Mouse (Mus musculus): ENCODE measurements around the gene Rasl11b. TPM values are rescaled to one million over a fixed set of nuclear protein-coding genes. Genes with fewer than 3 reads are reported as not detected.

Gene Rasl11b
- polyA plus RNA-seq, 1 experiment from 2014 or later, result 30.1 TPM

DNA sequence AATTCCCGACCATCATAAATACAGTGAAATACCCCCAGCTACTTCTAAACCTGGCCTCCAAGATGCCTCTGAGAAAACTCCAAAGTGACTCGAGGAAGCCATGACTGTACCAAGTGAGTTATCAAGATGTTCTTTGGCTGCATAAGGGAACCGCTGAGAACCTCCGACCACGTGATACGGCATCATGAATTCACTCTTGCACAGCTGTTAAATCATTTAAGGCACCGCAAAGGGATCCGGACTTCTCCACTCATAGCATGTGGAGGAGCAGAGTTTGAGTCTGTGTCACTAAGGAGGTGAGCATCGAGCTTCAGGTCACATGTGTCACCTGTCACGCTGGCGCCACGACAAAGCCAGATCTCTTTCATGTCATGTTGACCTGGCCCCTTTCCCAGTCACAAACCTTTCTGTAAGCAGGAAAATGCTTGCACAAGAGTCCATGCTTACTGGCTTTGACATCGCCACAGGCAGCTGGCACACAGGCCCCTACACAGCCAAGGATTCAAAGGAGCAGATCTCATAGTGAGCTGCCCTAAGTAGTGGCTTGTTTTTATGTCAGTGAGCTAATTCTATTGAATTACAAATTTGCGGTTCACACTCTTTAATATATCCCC is 49.4 kb downstream of the Rasl11b start:
- H3K36me3 ChIP-seq (ENCODE audit: control insufficient read depth, insufficient read depth, low read length), result no peaks in the 10 kb centered on the region
- no peaks in the 10 kb centered on the region for H3K9me3 ChIP-seq (ENCODE audit: control insufficient read depth, low read length)
- no peaks in the 10 kb centered on the region for H3K4me1 ChIP-seq (replicated peaks; ENCODE audit: control insufficient read depth, insufficient read depth, low read length)
- H3K27me3 ChIP-seq (ENCODE audit: control insufficient read depth, insufficient read depth, low read length), result no peaks in the 10 kb centered on the region
- DNase-seq (ENCODE audit: low spot score), result no peak
- no peak overlapping the region for H3K4me2 ChIP-seq (replicated peaks; ENCODE audit: low read depth, low read length)
- no peak overlapping the region for H3K27ac ChIP-seq (ENCODE audit: low read depth, low read length)
- H3K9ac ChIP-seq (ENCODE audit: low read depth, low read length), result no peak overlapping the region
- 89% methylated on average over 14 of the region's 14 CpGs for WGBS
- no peak overlapping the region for H3K4me3 ChIP-seq (ENCODE audit: low read depth, low read length)
- ATAC-seq (ENCODE audit: low FRiP score), result no peak

DNA sequence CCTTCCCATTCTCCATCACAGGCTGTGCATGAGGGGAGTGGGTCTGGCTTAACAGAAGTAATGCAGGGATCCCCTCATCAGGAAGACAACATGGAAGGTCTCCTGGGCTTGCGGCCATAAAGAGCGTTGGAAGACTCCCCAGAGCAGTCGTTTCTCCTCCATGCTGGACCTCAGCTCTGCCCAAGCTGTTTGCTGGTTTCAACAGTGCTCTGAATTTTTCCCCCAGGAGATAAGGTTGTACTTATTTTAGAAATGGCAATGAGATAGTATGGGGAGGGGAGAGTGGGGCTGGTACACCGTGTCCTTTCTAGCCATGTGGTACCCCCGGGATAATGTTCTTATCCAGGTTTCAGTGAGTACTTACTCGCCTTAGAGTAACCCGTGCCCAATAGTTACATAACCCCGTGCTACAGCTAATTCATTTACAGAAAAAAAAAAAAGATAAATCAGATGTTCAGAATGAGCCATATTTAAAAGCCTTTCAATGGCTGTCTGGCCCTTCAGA is 50.6 kb downstream of the Rasl11b start:
- H3K27me3 ChIP-seq (ENCODE audit: control insufficient read depth, insufficient read depth, low read length), result no peaks in the 10 kb centered on the region
- no peaks in the 10 kb centered on the region for H3K36me3 ChIP-seq (ENCODE audit: control insufficient read depth, insufficient read depth, low read length)
- H3K9ac ChIP-seq (ENCODE audit: low read depth, low read length), result no peak overlapping the region
- H3K4me1 ChIP-seq (replicated peaks; ENCODE audit: control insufficient read depth, insufficient read depth, low read length), result no peaks in the 10 kb centered on the region
- 93% methylated on average over 8 of the region's 8 CpGs for WGBS
- ATAC-seq (ENCODE audit: low FRiP score) (no peak), DNase-seq (ENCODE audit: low spot score) (no peak)
- no peaks in the 10 kb centered on the region for H3K9me3 ChIP-seq (ENCODE audit: control insufficient read depth, low read length)
- no peak overlapping the region for H3K4me2 ChIP-seq (replicated peaks; ENCODE audit: low read depth, low read length)
- H3K4me3 ChIP-seq (ENCODE audit: low read depth, low read length), result no peak overlapping the region
- H3K27ac ChIP-seq (ENCODE audit: low read depth, low read length), result no peak overlapping the region

DNA sequence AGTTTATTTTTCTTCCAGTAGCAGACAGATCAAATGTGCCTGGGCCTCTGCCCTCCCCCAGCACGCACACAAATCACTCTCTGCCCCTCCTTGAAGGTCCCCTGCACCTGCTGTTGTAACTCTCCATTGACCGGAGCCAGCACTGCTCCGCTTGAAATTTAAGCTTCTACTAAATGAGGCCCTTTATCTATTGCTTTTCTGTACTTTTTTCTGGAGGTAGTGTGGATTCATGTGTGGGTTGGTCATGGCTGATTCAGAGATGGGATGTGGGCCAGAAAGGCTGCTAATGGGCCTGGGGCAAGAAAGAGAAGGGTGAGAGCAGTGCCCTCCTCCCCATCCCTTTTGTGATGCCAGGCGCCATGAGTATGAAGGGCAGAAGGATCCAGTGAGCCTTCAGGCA is 51.4 kb downstream of the Rasl11b start:
- Histone ChIP-seq H3K9me3 (ENCODE audit: control insufficient read depth, low read length) (no peaks in the 10 kb centered on the region), H3K4me2 (replicated peaks; ENCODE audit: low read depth, low read length) (no peak overlapping the region), H3K4me1 (replicated peaks; ENCODE audit: control insufficient read depth, insufficient read depth, low read length) (no peaks in the 10 kb centered on the region), H3K36me3 (ENCODE audit: control insufficient read depth, insufficient read depth, low read length) (no peaks in the 10 kb centered on the region), H3K27me3 (ENCODE audit: control insufficient read depth, insufficient read depth, low read length) (no peaks in the 10 kb centered on the region), H3K4me3 (ENCODE audit: low read depth, low read length) (no peak overlapping the region), H3K27ac (ENCODE audit: low read depth, low read length) (no peak overlapping the region), H3K9ac (ENCODE audit: low read depth, low read length) (no peak overlapping the region)
- ATAC-seq (ENCODE audit: low FRiP score) (no peak), DNase-seq (ENCODE audit: low spot score) (no peak)
- 69% methylated on average over 4 of the region's 4 CpGs for WGBS

DNA sequence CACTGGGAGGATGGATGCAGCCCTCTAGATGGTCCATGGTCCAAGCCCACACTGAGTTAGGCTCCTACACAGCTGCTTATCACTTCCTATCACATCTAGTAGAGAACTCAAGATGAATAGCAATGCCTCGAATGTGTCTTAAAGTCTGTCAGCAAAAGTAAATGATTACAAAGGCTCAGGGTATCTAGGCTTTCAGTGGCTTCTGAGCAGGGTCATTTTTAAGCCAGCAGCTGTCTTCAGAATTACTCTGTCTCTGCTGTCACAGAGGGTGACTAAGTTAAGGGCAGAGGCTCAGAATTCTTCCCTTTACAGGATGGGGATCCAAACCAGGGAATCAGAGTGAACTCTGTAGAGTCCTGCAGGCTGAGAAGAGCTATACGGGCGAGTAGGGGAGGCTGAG is 51.9 kb downstream of the Rasl11b start:
- no peaks in the 10 kb centered on the region for H3K9me3 ChIP-seq (ENCODE audit: control insufficient read depth, low read length)
- H3K4me2 ChIP-seq (replicated peaks; ENCODE audit: low read depth, low read length), result no peak overlapping the region
- no peak for ATAC-seq (ENCODE audit: low FRiP score)
- no peak overlapping the region for H3K9ac ChIP-seq (ENCODE audit: low read depth, low read length)
- no peak overlapping the region for H3K4me3 ChIP-seq (ENCODE audit: low read depth, low read length)
- H3K4me1 ChIP-seq (replicated peaks; ENCODE audit: control insufficient read depth, insufficient read depth, low read length), result no peaks in the 10 kb centered on the region
- no peaks in the 10 kb centered on the region for H3K36me3 ChIP-seq (ENCODE audit: control insufficient read depth, insufficient read depth, low read length)
- no peak for DNase-seq (ENCODE audit: low spot score)
- no peaks in the 10 kb centered on the region for H3K27me3 ChIP-seq (ENCODE audit: control insufficient read depth, insufficient read depth, low read length)
- 71% methylated on average over 3 of the region's 3 CpGs for WGBS
- no peak overlapping the region for H3K27ac ChIP-seq (ENCODE audit: low read depth, low read length)

Other genes with a start within 250 kb of the Rasl11b start
- gene Usp46, start 126.9 kb upstream of the Rasl11b start, polyA plus RNA-seq (2014; fragmentation: Nextera tagmentation; extraction: Ambion mirVana), result 36.7 and 38.4 TPM in 2 replicates